Mouse (Mus musculus) adrenal gland, postnatal 4 days (tissue): ENCODE data around the gene Scn3a. TPM values are rescaled to one million over a fixed set of nuclear protein-coding genes. Genes with fewer than 3 reads are reported as not detected.

Experiments used
- DNase-seq, 2 experiments: peaks; one replicate each; pipeline ENCODE4 v3.0.0; 2021 to 2022; ENCODE audit warnings: low spot score in 2 of 2, mixed read lengths in 2 of 2
- total RNA-seq, 2 experiments: library from RNA; stranded (reverse); gene quantifications; 2 replicates each; pipeline ENCODE4 v1.2.3; 2021

Gene Scn3a
- total RNA-seq, 2 experiments from 2014 or later, result 8.2 to 11.9 TPM

GRCm38 (mm10) chr2:65414237-65414636, 153.2 kb downstream of the Scn3a start:
- peak in 1 of 2 experiments; percentile 11 for DNase-seq

- DNase-seq, result no peak
Measured at GRCm38 (mm10) chr2:65413746-65414145, 153.7 kb downstream of the Scn3a start.

Other genes with a start within 250 kb of the Scn3a start
- gene Slc38a11, start 203.6 kb downstream of the Scn3a start, total RNA-seq, result 10 to 100 TPM; 53.7 to 58.3 TPM
- gene Scn2a, start 53.1 kb upstream of the Scn3a start, total RNA-seq, result 1 to 10 TPM; 3.2 to 3.4 TPM